Mouse (Mus musculus): Measurements from ENCODE around the gene Olfr1166. TPM values are rescaled to one million over a fixed set of nuclear protein-coding genes. Genes with fewer than 3 reads are reported as not detected.
"Not testable (repeated sequence)": the region's sequence is repeated elsewhere in the genome, so short reads cannot be mapped to it uniquely, and the experiment has no call there.

Olfr1166 gene
- not detected in 2 replicates for polyA plus RNA-seq (2014; fragmentation: Nextera tagmentation; extraction: Ambion mirVana)

- Histone ChIP-seq H3K36me3 (ENCODE audit: control insufficient read depth, insufficient read depth, low read length) (no peaks in the 10 kb centered on the region), H3K9ac (ENCODE audit: low read length) (no peak within 1 kb of the TSS), H3K27ac (ENCODE audit: low read depth, low read length) (no peak within 1 kb of the TSS), H3K9me3 (ENCODE audit: control insufficient read depth, low read length) (no peaks in the 10 kb centered on the region), H3K4me3 (ENCODE audit: low read depth, low read length) (no peak within 1 kb of the TSS), H3K4me2 (ENCODE audit: low read depth, low read length, severe bottlenecking) (no peak within 1 kb of the TSS), H3K27me3 (ENCODE audit: control insufficient read depth, insufficient read depth, low read length) (no peaks in the 10 kb centered on the region), H3K4me1 (replicated peaks; ENCODE audit: control insufficient read depth, insufficient read depth, low read length) (no peaks in the 10 kb centered on the region)
- 91% methylated on average over 1 of the region's 1 CpGs for WGBS
- ATAC-seq (replicated peaks; ENCODE audit: low FRiP score) (no peak), DNase-seq (ENCODE audit: low spot score) (no peak)
Observed at GRCm38 (mm10) chr2:88128172-88128571, at the start of gene Olfr1166. TSS of gene Olfr1166 (minus strand) at chr2:88128272.

GRCm38 (mm10) chr2:88155093-88155492, 27.0 kb upstream of the Olfr1166 start, which contains the start of gene Olfr1167:
TSS of gene Olfr1167 (minus strand) at chr2:88155193.
- 98% methylated on average over 1 of the region's 1 CpGs for WGBS
- not testable (repeated sequence) for DNase-seq (ENCODE audit: low spot score)

GRCm38 (mm10) chr2:88093866-88094265, 34.2 kb downstream of the Olfr1166 start, which contains the start of gene Olfr1164:
TSS of gene Olfr1164 (minus strand) at chr2:88093966.
- WGBS, result 81% methylated on average over 4 of the region's 4 CpGs
- Histone ChIP-seq H3K36me3 (ENCODE audit: control insufficient read depth, insufficient read depth, low read length) (no peaks in the 10 kb centered on the region), H3K9me3 (ENCODE audit: control insufficient read depth, low read length) (no peaks in the 10 kb centered on the region), H3K4me1 (replicated peaks; ENCODE audit: control insufficient read depth, insufficient read depth, low read length) (no peaks in the 10 kb centered on the region), H3K27ac (ENCODE audit: low read depth, low read length) (no peak within 1 kb of the TSS), H3K4me3 (ENCODE audit: low read depth, low read length) (no peak within 1 kb of the TSS), H3K9ac (ENCODE audit: low read length) (no peak within 1 kb of the TSS), H3K4me2 (ENCODE audit: low read depth, low read length, severe bottlenecking) (no peak within 1 kb of the TSS), H3K27me3 (ENCODE audit: control insufficient read depth, insufficient read depth, low read length) (no peaks in the 10 kb centered on the region)
- DNase-seq (ENCODE audit: low spot score) (no peak), ATAC-seq (replicated peaks; ENCODE audit: low FRiP score) (no peak)

More at GRCm38 (mm10) chr2:88155093-88155492, 27.0 kb upstream of the Olfr1166 start, which contains the start of gene Olfr1167:
- not testable (repeated sequence) for H3K27me3 ChIP-seq (ENCODE audit: control insufficient read depth, insufficient read depth, low read length); H3K36me3 ChIP-seq (ENCODE audit: control insufficient read depth, insufficient read depth, low read length); H3K4me1 ChIP-seq (replicated peaks; ENCODE audit: control insufficient read depth, insufficient read depth, low read length); H3K27ac ChIP-seq (ENCODE audit: low read depth, low read length); H3K4me2 ChIP-seq (ENCODE audit: low read depth, low read length, severe bottlenecking); H3K9ac ChIP-seq (ENCODE audit: low read length); ATAC-seq (replicated peaks; ENCODE audit: low FRiP score); H3K9me3 ChIP-seq (ENCODE audit: control insufficient read depth, low read length); H3K4me3 ChIP-seq (ENCODE audit: low read depth, low read length)

Other genes with a start within 250 kb of the Olfr1166 start
- gene Olfr1153, start 233.3 kb downstream of the Olfr1166 start, polyA plus RNA-seq (2014; fragmentation: Nextera tagmentation; extraction: Ambion mirVana), result not detected in 2 replicates
- not detected in 2 replicates for gene Olfr1154, start 223.1 kb downstream of the Olfr1166 start, polyA plus RNA-seq (2014; fragmentation: Nextera tagmentation; extraction: Ambion mirVana)
- gene Olfr1155, start 183.1 kb downstream of the Olfr1166 start, polyA plus RNA-seq (2014; fragmentation: Nextera tagmentation; extraction: Ambion mirVana), result not detected in 2 replicates
- not detected in 2 replicates for gene Olfr1156, start 175.2 kb downstream of the Olfr1166 start, polyA plus RNA-seq (2014; fragmentation: Nextera tagmentation; extraction: Ambion mirVana)
- gene Olfr1157, start 160.0 kb downstream of the Olfr1166 start, polyA plus RNA-seq (2014; fragmentation: Nextera tagmentation; extraction: Ambion mirVana), result not detected in 2 replicates
- not detected in 2 replicates for gene Olfr74, start 153.6 kb downstream of the Olfr1166 start, polyA plus RNA-seq (2014; fragmentation: Nextera tagmentation; extraction: Ambion mirVana)
- not detected in 2 replicates for gene Olfr1158, start 138.2 kb downstream of the Olfr1166 start, polyA plus RNA-seq (2014; fragmentation: Nextera tagmentation; extraction: Ambion mirVana)
- gene Olfr1160, start 120.0 kb downstream of the Olfr1166 start, polyA plus RNA-seq (2014; fragmentation: Nextera tagmentation; extraction: Ambion mirVana), result not detected in 2 replicates
- gene Olfr1161, start 105.5 kb downstream of the Olfr1166 start, polyA plus RNA-seq (2014; fragmentation: Nextera tagmentation; extraction: Ambion mirVana), result not detected in 2 replicates
- gene Olfr73, start 90.6 kb downstream of the Olfr1166 start, polyA plus RNA-seq (2014; fragmentation: Nextera tagmentation; extraction: Ambion mirVana), result not detected in 2 replicates
- not detected in 2 replicates for gene Olfr1162, start 77.1 kb downstream of the Olfr1166 start, polyA plus RNA-seq (2014; fragmentation: Nextera tagmentation; extraction: Ambion mirVana)
- gene Olfr1163, start 56.4 kb downstream of the Olfr1166 start, polyA plus RNA-seq (2014; fragmentation: Nextera tagmentation; extraction: Ambion mirVana), result not detected in 2 replicates
- gene Olfr1164, start 34.3 kb downstream of the Olfr1166 start, polyA plus RNA-seq (2014; fragmentation: Nextera tagmentation; extraction: Ambion mirVana), result not detected in 2 replicates
- not detected in 2 replicates for gene Olfr1167, start 26.9 kb upstream of the Olfr1166 start, polyA plus RNA-seq (2014; fragmentation: Nextera tagmentation; extraction: Ambion mirVana)
- gene Olfr1168, start 53.6 kb upstream of the Olfr1166 start, polyA plus RNA-seq (2014; fragmentation: Nextera tagmentation; extraction: Ambion mirVana), result not detected in 2 replicates
- not detected in 2 replicates for gene Olfr1170, start 100.1 kb upstream of the Olfr1166 start, polyA plus RNA-seq (2014; fragmentation: Nextera tagmentation; extraction: Ambion mirVana)
- gene Olfr1173, start 151.6 kb upstream of the Olfr1166 start, polyA plus RNA-seq (2014; fragmentation: Nextera tagmentation; extraction: Ambion mirVana), result not detected in 2 replicates
- gene Olfr1174-ps, start 186.9 kb upstream of the Olfr1166 start, polyA plus RNA-seq (2014; fragmentation: Nextera tagmentation; extraction: Ambion mirVana), result not detected in 2 replicates
- gene Olfr1175-ps, start 198.9 kb upstream of the Olfr1166 start, polyA plus RNA-seq (2014; fragmentation: Nextera tagmentation; extraction: Ambion mirVana), result not detected in 2 replicates
- gene Olfr1176, start 208.4 kb upstream of the Olfr1166 start, polyA plus RNA-seq (2014; fragmentation: Nextera tagmentation; extraction: Ambion mirVana), result not detected in 2 replicates
- gene Olfr1177-ps, start 218.2 kb upstream of the Olfr1166 start, polyA plus RNA-seq (2014; fragmentation: Nextera tagmentation; extraction: Ambion mirVana), result not detected in 2 replicates